Mouse (Mus musculus) liver, postnatal 0 days (tissue): ENCODE measurements around the gene Mocs3. TPM values are rescaled to one million over a fixed set of nuclear protein-coding genes. Genes with fewer than 3 reads are reported as not detected.

ENCODE experiments used
- ATAC-seq: fragments of 200-750 bp; cut with Nextera tagmentation; 2 replicates; pipeline ENCODE4 v1.8.0; 2017; ENCODE audit warnings: mild to moderate bottlenecking, moderate library complexity
- DNase-seq: peaks from one replicate; pipeline ENCODE4 v3.0.0-alpha.2; 2016
- H3K27ac ChIP-seq: fragments of 300-500 bp; sonication (generic); 2 replicates; pipeline ENCODE4 v1.5.1; 2014; ENCODE audit warnings: antibody characterized with exemption, moderate library complexity, mild to moderate bottlenecking, low read depth
- H3K27me3 ChIP-seq: fragments of 300-500 bp; sonication (generic); 2 replicates; pipeline ENCODE4 v1.6.1; 2014; ENCODE audit warnings: low read length, control low read depth, mixed read lengths; ENCODE audit not compliant: insufficient read depth
- H3K36me3 ChIP-seq: fragments of 300-500 bp; sonication (generic); replicated peaks from 2 replicates; pipeline ENCODE4 v1.6.1; 2014; ENCODE audit warnings: mild to moderate bottlenecking, control low read depth, low read length, moderate library complexity, mixed read lengths; ENCODE audit not compliant: insufficient read depth
- H3K4me1 ChIP-seq: fragments of 300-500 bp; sonication (generic); 2 replicates; pipeline ENCODE4 v1.6.1; 2014; ENCODE audit warnings: antibody characterized with exemption, mild to moderate bottlenecking, control low read depth; ENCODE audit not compliant: insufficient read depth
- H3K4me2 ChIP-seq: fragments of 300-500 bp; sonication (generic); 2 replicates; pipeline ENCODE4 v1.6.1; 2014; ENCODE audit warnings: low read depth, mild to moderate bottlenecking, low read length, moderate library complexity, mixed read lengths
- H3K4me3 ChIP-seq: fragments of 300-500 bp; sonication (generic); 2 replicates; pipeline ENCODE4 v1.5.1; 2014; ENCODE audit warnings: low read depth, low read length
- H3K9ac ChIP-seq: fragments of 300-500 bp; sonication (generic); replicated peaks from 2 replicates; pipeline ENCODE4 v1.6.1; 2014; ENCODE audit warnings: mild to moderate bottlenecking, moderate library complexity
- H3K9me3 ChIP-seq: fragments of 300-500 bp; sonication (generic); 2 replicates; pipeline ENCODE4 v1.6.1; 2016; ENCODE audit warnings: mild to moderate bottlenecking, control low read depth, low read length, mixed read lengths
- CTCF ChIP-seq: sonication (generic); IDR thresholded peaks from 2 replicates; pipeline ENCODE4 v1.5.1; 2016; ENCODE audit warnings: antibody characterized with exemption, low read depth
- EP300 ChIP-seq: IDR thresholded peaks from 2 replicates; pipeline ENCODE4 v1.6.1; 2016; ENCODE audit warnings: antibody characterized with exemption, low read depth, mild to moderate bottlenecking
- WGBS: fragments of 180-500 bp; shearing (Covaris S2); extraction: QIAGEN DNeasy Blood & Tissue Kit; methylation state at CpG from one replicate; pipeline ENCODE4 v1.1.7; 2014; ENCODE audit not compliant: insufficient replicate concordance; 5-methylcytosine and 5-hydroxymethylcytosine counted together
- polyA plus RNA-seq: library from polyadenylated mRNA; unstranded; fragments of >200 nt; fragmentation: Nextera tagmentation; extraction: Ambion mirVana; gene quantifications from 2 replicates; pipeline ENCODE4 v1.2.1, GENCODE M21; 2015

The Mocs3 gene
- polyA plus RNA-seq, 1 experiment from 2014 or later = 3.6 TPM

GRCm38 (mm10) chr2:168233286-168233685 lies 2.9 kb downstream of the Mocs3 start:
- Histone ChIP-seq H3K27me3 (no peaks in the 10 kb centered on the region), H3K9ac (no peak overlapping the region), H3K9me3 (no peaks in the 10 kb centered on the region), H3K4me2 (no peak overlapping the region), H3K36me3 (no peaks in the 10 kb centered on the region), H3K4me3 (no peak overlapping the region), H3K27ac (no peak overlapping the region), H3K4me1 (peaks cover 23% of the 10 kb centered on the region)
- 83% methylated on average over 5 of the region's 5 CpGs for WGBS
- DNase-seq = no peak
- TF ChIP-seq EP300 = no peak
- ATAC-seq = no peak

GRCm38 (mm10) chr2:168238335-168238734 lies 7.9 kb downstream of the Mocs3 start:
- WGBS = 89% methylated on average over 4 of the region's 4 CpGs
- no peak for ATAC-seq

DNA sequence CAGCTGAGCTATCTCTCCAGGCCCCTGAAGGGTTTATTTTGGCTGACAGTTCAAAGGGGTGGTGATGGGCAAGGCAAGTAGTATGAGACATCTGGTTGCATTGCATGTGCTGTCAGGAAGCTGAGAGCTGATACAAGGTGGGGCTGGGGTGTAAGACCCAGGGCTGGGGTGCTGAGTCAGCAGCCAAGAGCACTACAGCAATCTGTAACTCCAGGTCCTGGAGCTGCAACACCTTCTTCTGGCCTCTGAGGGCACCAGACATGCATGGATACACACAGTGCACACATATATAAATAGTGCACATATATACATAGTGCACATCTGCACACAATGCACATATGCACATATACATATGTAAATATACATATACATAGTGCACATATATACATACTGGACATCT lies 12.4 kb downstream of the Mocs3 start:
- H3K9ac ChIP-seq = no peak overlapping the region
- no peak for ATAC-seq
- peaks cover 2% of the 10 kb centered on the region; the same call in 1 of the 2 replicates for H3K9me3 ChIP-seq
- H3K4me2 ChIP-seq = no peak overlapping the region
- TF ChIP-seq EP300 (no peak), CTCF (no peak)
- no peaks in the 10 kb centered on the region for H3K27me3 ChIP-seq
- DNase-seq = no peak
- H3K4me1 ChIP-seq = no peaks in the 10 kb centered on the region
- no peaks in the 10 kb centered on the region for H3K36me3 ChIP-seq
- no peak overlapping the region for H3K4me3 ChIP-seq
- no peak overlapping the region for H3K27ac ChIP-seq

More at GRCm38 (mm10) chr2:168238335-168238734, 7.9 kb downstream of the Mocs3 start:
- Histone ChIP-seq H3K9ac (no peak overlapping the region), H3K36me3 (no peaks in the 10 kb centered on the region), H3K4me2 (no peak overlapping the region), H3K27ac (no peak overlapping the region), H3K9me3 (peaks cover 2% of the 10 kb centered on the region; the same call in 1 of the 2 replicates), H3K27me3 (no peaks in the 10 kb centered on the region), H3K4me3 (no peak overlapping the region), H3K4me1 (no peaks in the 10 kb centered on the region)
- TF ChIP-seq CTCF = no peak
- TF ChIP-seq EP300 = no peak
- no peak for DNase-seq

GRCm38 (mm10) chr2:168243278-168243677 lies 12.9 kb downstream of the Mocs3 start:
- ATAC-seq = no peak
- Histone ChIP-seq H3K27ac (no peak overlapping the region), H3K4me3 (no peak overlapping the region), H3K4me1 (no peaks in the 10 kb centered on the region), H3K9me3 (peaks cover 2% of the 10 kb centered on the region; the same call in 1 of the 2 replicates), H3K9ac (no peak overlapping the region), H3K4me2 (no peak overlapping the region), H3K36me3 (no peaks in the 10 kb centered on the region), H3K27me3 (no peaks in the 10 kb centered on the region)
- no peak for DNase-seq
- TF ChIP-seq CTCF = no peak
- TF ChIP-seq EP300 = no peak
- 63% methylated on average over 4 of the region's 4 CpGs for WGBS

GRCm38 (mm10) chr2:168245571-168245970 lies 15.1 kb downstream of the Mocs3 start:
- TF ChIP-seq CTCF = no peak
- no peak for TF ChIP-seq EP300
- WGBS = 42% methylated on average over 8 of the region's 8 CpGs
- DNase-seq = no peak
- no peak for ATAC-seq
- Histone ChIP-seq H3K27me3 (no peaks in the 10 kb centered on the region), H3K9me3 (no peaks in the 10 kb centered on the region), H3K36me3 (no peaks in the 10 kb centered on the region), H3K4me3 (no peak overlapping the region), H3K4me1 (no peaks in the 10 kb centered on the region), H3K27ac (no peak overlapping the region), H3K9ac (no peak overlapping the region), H3K4me2 (no peak overlapping the region)

DNA sequence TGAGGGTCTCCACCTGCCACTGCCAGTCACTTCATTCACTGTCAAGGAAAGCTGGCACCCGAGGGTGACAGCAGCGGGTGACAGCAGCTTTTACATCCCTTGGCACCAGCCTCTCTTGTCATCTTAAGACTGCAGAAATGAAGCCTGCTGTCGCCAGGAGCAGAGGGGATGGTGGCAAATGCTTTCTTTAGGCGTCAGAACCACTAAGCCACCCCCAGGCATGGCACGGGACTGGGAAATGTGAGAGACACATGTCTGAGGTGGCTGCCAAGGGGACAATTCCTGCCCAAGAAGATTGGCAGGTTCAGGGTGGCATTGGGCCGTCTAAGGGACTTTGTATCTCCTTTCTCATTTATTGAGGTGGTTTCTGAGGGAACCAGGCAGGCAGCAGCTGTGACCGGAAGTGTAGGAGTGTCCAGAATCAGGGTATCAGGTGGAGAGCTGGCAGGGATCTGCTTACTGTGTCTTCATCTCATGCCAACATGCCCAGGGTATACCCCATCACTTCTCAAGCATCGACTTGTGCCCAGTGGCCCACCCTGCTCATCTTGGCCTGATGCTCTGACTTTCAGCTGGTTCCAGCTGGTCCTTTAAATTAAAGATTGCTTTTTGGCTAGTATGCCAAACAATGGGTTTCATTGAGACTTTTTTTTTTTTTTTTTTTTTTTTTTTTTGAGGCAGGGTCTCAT lies 17.9 kb downstream of the Mocs3 start:
- no peaks in the 10 kb centered on the region for H3K4me1 ChIP-seq
- no peaks in the 10 kb centered on the region for H3K36me3 ChIP-seq
- no peak for ATAC-seq
- H3K4me2 ChIP-seq = no peak overlapping the region
- WGBS = 74% methylated on average over 8 of the region's 8 CpGs
- H3K9ac ChIP-seq = no peak overlapping the region
- H3K27ac ChIP-seq = no peak overlapping the region
- no peak for DNase-seq
- no peak for TF ChIP-seq EP300
- no peak for TF ChIP-seq CTCF
- no peak overlapping the region for H3K4me3 ChIP-seq
- no peaks in the 10 kb centered on the region for H3K9me3 ChIP-seq
- 0 out of 2 replicates have a peak, but pooled peaks cover 4% of the 10 kb centered on the region for H3K27me3 ChIP-seq
